Mouse (Mus musculus): ENCODE results near the gene Flt3l. TPM values are rescaled to one million over a fixed set of nuclear protein-coding genes. Genes with fewer than 3 reads are reported as not detected.
"Not testable (repeated sequence)": the region's sequence is repeated elsewhere in the genome, so short reads cannot be mapped to it uniquely, and the experiment has no call there.

Flt3l gene
- total RNA-seq, 2 experiments from 2014 or later = 5.7 to 8.2 TPM

- ATAC-seq (replicated peaks; ENCODE audit: poor library complexity, severe bottlenecking) = no peak
These were observed 9.9 kb downstream of the Flt3l start for GRCm38 (mm10) chr7:45126147-45126843.

GRCm38 (mm10) chr7:45125649-45126048 is 10.6 kb downstream of the Flt3l start:
- ATAC-seq (replicated peaks; ENCODE audit: poor library complexity, severe bottlenecking) = not testable (repeated sequence)

DNA sequence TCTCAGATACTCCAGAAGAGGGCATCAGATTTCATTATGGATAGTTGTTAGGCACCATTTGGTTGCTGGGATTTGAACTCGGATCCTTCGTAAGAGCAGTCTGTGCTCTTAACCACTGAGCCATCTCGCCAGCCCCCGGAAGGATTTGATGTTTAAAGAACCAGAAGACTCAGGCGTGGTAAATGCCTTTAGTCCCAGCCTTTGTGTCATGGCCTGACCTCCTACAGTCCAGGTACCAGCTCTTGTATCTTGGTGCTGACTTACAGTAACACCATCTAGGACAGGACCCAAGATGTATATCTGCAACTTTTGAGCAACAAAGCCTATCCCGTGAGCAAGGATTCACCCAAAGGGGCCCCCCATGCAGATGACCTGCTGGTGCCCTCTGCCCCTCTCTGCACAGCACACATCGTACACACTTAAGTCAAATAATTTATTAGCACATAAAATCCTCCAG is 11.1 kb downstream of the Flt3l start:
- no peak for ATAC-seq (replicated peaks; ENCODE audit: poor library complexity, severe bottlenecking)

GRCm38 (mm10) chr7:45124224-45125143 is 11.7 kb downstream of the Flt3l start, which contains the start of gene Rps11:
Gene Rps11 (minus strand): TSS chr7:45124439.
- peak; percentile 68 for ATAC-seq (replicated peaks; ENCODE audit: poor library complexity, severe bottlenecking)

DNA sequence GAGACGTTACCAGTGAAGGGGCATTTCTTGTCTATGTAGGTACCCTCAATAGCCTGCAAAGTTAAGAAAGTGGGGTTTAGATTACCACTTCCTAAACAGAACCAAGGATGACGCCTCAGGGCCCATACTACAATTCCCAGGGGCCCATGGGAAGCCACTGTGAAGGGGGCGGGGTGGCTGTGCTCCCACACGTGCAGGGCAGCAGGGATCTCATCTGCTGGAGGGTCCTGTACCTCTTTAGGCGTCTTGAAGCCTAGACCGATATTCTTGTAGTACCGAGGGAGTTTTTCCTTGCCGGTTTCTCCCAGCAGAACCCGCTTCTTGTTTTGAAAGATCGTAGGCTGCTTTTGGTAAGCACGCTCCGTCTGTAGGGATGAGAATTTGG is 13.1 kb downstream of the Flt3l start:
- no peak for ATAC-seq (replicated peaks; ENCODE audit: poor library complexity, severe bottlenecking)

DNA sequence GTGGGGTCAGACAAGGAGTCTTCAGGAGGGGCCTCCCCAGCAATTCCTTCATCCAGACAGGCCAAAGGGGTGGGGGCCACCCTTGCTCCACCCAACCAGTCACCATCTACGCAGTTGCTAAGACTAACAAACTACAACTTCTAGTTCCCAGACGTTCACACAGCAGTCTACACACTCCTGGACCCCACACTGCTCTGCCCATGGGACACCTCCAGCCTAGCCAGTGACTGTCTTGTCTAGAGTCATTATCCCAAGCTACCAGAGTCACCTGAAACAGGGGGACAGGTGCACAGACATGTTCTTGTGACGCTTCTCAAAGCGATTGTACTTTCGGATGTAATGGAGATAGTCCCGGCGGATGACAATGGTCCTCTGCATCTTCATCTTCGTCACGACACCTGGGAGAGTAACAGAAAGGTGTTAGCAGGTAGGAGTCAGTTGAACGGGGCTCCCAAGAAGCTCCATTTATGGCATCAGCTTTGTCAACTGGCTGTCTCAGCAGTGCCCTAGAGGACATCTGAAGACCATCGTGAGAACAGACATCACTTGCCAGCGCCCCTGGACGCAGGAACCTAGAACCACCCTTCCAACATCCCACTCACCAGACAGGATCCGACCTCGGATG is 13.6 kb downstream of the Flt3l start:
- no peak for ATAC-seq (replicated peaks; ENCODE audit: poor library complexity, severe bottlenecking)

- no peak for ATAC-seq (replicated peaks; ENCODE audit: poor library complexity, severe bottlenecking)
These were observed 14.3 kb downstream of the Flt3l start for GRCm38 (mm10) chr7:45121966-45122365.

DNA sequence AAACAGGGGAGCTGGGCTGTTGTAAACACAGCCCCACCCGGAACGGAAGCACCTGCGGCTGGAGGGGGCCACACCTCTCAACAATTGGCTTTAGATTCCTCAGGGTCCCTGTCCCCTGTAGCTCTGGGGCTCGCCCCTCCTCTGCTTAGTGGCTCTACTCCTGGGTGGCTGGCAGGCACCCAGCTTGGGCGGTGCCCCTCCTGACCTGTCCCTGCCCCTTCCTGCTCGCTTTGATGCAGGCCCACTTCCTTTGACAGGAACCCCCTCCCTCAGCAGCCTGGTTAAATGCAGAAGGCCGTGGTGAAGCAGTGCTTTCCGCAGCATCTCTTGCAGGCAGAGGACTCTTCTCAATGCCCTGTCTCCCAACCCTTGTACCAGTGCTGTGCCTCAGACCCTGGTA is 14.8 kb downstream of the Flt3l start:
- ATAC-seq (replicated peaks; ENCODE audit: poor library complexity, severe bottlenecking) = peak; percentile 10

GRCm38 (mm10) chr7:45119780-45120709 is 16.2 kb downstream of the Flt3l start:
- ATAC-seq (replicated peaks; ENCODE audit: poor library complexity, severe bottlenecking) = no peak

GRCm38 (mm10) chr7:45118336-45118735 is 17.9 kb downstream of the Flt3l start:
- ATAC-seq (replicated peaks; ENCODE audit: poor library complexity, severe bottlenecking) = no peak

- ATAC-seq (replicated peaks; ENCODE audit: poor library complexity, severe bottlenecking) = no peak
These were observed 18.7 kb downstream of the Flt3l start for GRCm38 (mm10) chr7:45117566-45117965.

DNA sequence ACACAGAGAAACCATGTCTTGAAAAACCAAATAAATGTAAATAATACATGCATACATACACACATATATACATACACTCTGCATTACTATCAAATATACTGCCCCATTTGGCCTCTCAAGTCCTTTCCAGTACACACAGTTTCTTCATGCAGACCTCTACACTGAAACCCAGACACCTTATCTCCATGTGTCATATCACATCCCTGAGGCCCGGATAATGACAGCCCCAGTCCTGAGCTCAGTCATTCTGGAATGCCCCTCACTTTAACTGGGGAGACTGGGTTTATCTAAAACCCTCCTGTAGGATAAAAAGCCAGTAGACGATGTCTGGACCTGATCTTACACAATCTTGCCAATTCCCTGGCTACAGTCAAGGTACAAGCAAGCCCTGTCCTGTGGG is 22.8 kb downstream of the Flt3l start:
- no peak for ATAC-seq (replicated peaks; ENCODE audit: poor library complexity, severe bottlenecking)

- no peak for ATAC-seq (replicated peaks; ENCODE audit: poor library complexity, severe bottlenecking)
These were observed 23.7 kb downstream of the Flt3l start for GRCm38 (mm10) chr7:45112529-45112928.

GRCm38 (mm10) chr7:45111940-45112339 is 24.3 kb downstream of the Flt3l start:
- ATAC-seq (replicated peaks; ENCODE audit: poor library complexity, severe bottlenecking) = peak; percentile 30; the same call in 1 of the 2 replicates

DNA sequence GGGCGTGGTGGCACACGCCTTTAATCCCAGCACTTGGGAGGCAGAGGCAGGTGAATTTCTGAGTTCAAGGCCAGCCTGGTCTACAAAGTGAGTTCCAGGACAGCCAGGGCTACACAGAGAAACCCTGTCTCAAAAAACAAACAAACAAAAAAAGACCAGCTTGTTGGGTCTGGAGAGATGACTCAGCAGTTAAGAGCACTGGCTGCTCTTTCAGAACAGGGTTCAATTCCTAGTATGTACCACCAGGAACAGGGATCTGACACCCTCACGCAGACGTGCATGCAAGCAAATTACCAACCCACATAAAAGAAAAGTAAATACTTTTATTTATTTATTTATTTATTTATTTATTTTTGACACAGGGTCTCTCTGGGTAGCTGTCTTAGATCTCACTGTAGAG is 26.1 kb downstream of the Flt3l start:
- not testable (repeated sequence) for ATAC-seq (replicated peaks; ENCODE audit: poor library complexity, severe bottlenecking)

DNA sequence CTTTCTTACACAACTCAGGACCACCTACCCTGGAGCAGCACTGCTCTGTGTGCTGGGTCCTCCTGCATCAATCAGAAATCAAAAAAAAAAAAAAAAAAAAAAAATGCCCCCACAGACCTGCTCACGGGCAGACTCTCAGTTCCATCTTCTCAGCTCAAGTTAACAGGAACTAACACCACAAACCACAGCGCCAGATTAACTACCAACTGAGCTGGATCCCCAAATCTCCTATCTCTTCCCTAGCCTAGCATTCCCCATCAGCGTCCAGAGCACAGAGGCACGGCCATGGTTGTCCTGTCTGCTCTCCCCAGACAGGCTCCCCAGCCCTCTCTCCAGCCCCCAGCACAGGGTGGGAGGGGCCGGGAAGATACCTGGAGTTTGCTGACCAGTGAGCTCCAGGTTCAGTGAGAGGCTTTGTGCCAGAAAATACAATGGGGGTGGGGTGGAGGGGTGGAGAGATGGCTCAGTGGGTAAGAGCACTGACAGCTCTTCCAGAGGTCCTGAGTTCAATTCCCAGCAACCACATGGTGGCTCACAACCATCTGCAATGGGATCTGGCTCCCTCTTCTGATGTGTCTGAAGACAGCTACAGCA is 29.1 kb downstream of the Flt3l start:
- peak; percentile 41 for ATAC-seq (replicated peaks; ENCODE audit: poor library complexity, severe bottlenecking)

- no peak for ATAC-seq (replicated peaks; ENCODE audit: poor library complexity, severe bottlenecking)
These were observed 29.8 kb downstream of the Flt3l start for GRCm38 (mm10) chr7:45106441-45106840.

- ATAC-seq (replicated peaks; ENCODE audit: poor library complexity, severe bottlenecking) = no peak
These were observed 30.7 kb downstream of the Flt3l start for GRCm38 (mm10) chr7:45105491-45105890.

DNA sequence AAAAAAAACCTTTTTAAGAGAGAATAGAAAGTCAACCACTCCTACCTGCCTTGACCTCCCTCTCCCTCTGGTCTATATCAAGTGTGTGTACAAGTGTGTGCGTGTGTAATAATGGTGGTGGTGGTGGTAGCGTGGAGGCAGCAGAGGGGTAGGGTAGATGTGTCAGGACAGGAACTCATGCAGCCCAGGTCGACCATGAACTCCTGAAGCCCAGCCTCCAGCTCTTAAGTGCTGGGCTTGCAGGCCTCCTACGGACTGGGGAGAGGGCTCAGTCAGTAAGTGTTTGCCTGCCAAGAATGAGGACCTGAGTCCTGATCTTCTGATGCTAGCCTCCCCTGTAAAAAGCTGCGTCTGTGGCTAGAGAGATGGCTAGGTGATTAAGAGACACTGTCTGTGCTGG is 31.3 kb downstream of the Flt3l start:
- no peak for ATAC-seq (replicated peaks; ENCODE audit: poor library complexity, severe bottlenecking)
